Mouse (Mus musculus): ENCODE measurements around the gene Mog.

DNA sequence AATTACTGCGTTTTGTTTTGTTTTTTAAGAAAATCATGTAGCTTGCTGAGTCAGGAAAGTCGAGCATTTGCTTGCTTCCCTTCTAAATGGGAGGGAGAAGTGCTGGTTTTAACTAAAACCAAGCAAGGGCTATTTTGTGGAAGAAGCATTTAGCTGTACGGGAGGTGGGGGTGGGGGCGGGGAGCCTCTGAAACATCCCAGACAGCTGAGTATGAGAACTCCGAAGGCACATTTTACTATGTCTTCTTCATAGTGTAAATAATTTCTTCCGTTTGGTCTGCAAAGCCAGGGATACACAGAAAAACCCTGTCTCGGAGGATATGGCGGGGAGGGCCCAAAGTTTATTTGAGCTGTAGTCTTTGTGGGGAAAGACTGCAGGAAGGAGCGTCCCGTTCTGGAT, 5.0 kb upstream of the Mog start:
- TF ChIP-seq POLR2A (IDR thresholded peaks at IDR 0.05; ENCODE audit: low read depth, low read length), result no peak
- no peak for TF ChIP-seq GABPA (IDR thresholded peaks at IDR 0.05; ENCODE audit: insufficient replicate concordance, low read depth, low read length)
- TF ChIP-seq ELF1 (IDR thresholded peaks at IDR 0.05; ENCODE audit: low read depth, low read length), result no peak
- no peak for TF ChIP-seq UBTF (IDR thresholded peaks at IDR 0.05; ENCODE audit: low read depth, low read length)
